Mouse (Mus musculus) brown adipose tissue, adult 24 weeks (tissue): Measurements from ENCODE around the gene Slc29a3. TPM values are rescaled to one million over a fixed set of nuclear protein-coding genes. Genes with fewer than 3 reads are reported as not detected.

Experiments
- H3K27ac ChIP-seq: fragments of 200-500 bp; replicated peaks from 2 replicates; pipeline ENCODE4 v1.5.1; 2012; ENCODE audit warnings: low read depth, mild to moderate bottlenecking, low read length
- H3K4me1 ChIP-seq: fragments of 200-500 bp; 2 replicates; pipeline ENCODE4 v1.6.1; 2012; ENCODE audit warnings: low read length, mixed read lengths; ENCODE audit not compliant: control insufficient read depth, insufficient read depth, insufficient read length
- H3K4me3 ChIP-seq: fragments of 200-500 bp; 2 replicates; pipeline ENCODE4 v1.5.1; 2012; ENCODE audit warnings: low read depth, mild to moderate bottlenecking, low read length, moderate library complexity; ENCODE audit not compliant: insufficient read depth
- polyA plus RNA-seq: library from polyadenylated mRNA; stranded (reverse); fragments of >200 nt; gene quantifications from 2 replicates; pipeline ENCODE4 v1.2.4, GENCODE M21; 2012; ENCODE audit not compliant: missing spikeins, insufficient read depth, insufficient read length

Gene Slc29a3
- polyA plus RNA-seq, 1 experiment, result 5.4 TPM

DNA sequence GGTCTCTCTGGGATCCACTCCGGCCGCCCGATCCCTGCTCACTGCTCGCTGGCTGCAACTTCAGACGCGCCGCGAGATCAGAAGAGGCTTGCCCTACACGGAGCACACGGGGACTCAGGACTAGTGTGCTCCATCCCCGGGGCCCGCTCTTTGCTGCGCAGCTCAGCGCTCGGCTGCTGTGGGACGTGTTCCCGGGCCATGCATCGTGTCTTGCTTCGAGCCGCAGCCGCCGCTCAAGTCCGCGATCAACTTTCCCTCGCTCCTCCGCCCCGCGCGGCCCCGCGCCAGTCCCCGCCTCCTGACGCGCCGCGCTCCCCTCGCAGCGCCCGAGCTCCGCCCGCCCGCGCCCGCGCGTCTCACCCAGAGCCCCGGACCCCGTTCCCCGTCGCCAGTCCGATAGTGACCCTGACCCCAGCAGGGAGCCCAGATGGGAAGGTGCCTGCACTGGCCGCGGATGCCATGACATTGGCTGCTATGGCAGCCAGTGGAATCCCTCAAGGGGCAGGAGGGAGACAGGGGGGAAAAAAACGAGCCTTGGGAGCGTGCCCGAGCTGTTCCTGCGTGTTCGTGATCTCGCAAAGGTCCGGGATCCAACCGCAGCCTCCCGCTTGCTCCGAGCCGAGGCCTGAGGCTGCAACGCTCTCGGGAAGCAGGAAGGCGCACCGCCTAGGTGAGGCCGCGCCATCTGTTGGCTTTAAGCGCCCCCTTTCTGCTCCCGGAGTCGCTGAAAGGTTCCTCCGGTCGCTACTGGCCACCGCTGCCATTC is 65.4 kb downstream of the Slc29a3 start:
- Histone ChIP-seq H3K4me3 (peak overlapping the region; percentile 64), H3K27ac (0 out of 2 replicates have a peak overlapping the region, but pooled peaks have one; percentile 49), H3K4me1 (no peaks in the 10 kb centered on the region)

DNA sequence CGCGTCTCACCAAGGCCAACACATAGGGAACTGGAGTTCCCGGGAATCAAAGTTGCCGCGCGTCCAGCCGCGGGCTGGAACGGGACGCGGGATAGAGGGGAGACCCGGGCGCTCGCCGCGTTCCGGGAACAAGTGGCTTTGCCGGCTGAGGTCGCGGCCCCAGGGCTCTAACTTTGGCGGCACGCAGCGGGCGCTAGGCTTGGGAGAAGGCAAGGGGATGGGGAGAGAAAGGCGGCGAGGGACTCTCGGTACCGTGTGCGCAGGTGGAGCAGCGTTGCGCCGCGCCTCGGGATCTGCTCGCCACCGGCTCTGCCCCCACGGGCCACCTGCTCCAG is 66.0 kb downstream of the Slc29a3 start:
- H3K27ac ChIP-seq, result no peak overlapping the region
- H3K4me1 ChIP-seq, result no peaks in the 10 kb centered on the region
- H3K4me3 ChIP-seq, result peak overlapping the region; percentile 64

DNA sequence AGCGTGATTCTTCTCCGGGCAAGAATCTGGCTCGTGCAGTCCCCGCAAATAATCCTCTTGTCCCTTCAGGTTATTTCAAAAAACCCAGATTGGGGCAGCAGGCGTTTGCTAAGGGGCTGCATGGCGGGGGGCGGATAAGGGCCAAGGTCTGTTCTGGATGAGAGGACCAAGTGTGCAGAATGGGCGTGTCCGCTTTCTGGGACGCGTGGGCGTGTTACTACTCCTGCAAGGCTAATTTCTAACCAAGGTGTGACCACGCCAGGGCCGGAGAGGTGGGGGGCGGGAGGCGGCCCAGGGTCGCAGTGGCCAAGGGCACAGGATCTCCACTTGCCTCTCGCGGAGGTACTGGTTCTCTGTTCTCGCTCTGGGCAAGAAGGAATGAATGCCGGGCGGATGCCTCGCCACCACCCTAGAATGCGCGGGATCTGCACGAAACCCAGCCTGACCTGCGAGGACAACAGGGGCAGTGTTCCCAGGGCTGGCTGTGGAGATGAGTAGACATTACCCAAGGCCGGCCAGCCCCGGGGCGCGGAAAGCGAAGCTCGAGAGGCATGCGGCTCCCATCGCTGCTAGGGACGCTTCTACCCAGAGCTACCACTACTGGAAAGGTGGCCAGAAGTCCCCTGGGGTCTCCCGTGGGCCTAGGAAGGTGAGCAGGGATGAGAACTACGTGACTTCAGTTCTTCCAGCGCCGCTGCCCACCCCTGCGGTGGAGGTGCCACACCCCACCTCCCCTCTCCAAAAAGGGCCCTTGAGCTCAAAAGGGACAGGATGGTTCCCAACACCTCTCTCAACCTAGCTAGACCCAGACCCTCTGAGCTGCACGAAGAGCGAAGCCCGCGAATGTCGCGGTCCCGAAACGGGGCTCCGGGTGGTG is 66.6 kb downstream of the Slc29a3 start:
- Histone ChIP-seq H3K27ac (no peak overlapping the region), H3K4me3 (peak overlapping the region; percentile 64), H3K4me1 (no peaks in the 10 kb centered on the region)

DNA sequence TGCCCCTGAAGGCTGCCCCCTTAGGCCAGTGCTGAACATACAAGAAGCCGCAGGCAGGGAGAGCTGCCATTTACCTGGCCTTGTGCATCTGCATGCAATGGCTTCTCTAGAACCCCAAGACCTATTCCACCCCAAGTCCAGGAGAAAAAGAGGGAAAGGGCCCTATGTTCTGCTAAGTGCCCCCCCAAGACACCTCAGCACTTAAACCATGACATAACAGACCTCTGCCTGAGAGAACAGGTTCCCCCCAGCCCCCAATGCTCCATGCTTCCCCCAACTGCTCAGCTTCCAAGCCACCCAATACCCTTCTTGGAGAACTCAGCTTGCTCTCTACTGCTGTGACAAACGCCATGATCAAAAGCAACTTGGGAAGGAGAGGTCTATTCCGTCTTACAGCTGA is 73.7 kb downstream of the Slc29a3 start:
- no peaks in the 10 kb centered on the region for H3K4me1 ChIP-seq
- no peak overlapping the region for H3K4me3 ChIP-seq
- no peak overlapping the region for H3K27ac ChIP-seq

DNA sequence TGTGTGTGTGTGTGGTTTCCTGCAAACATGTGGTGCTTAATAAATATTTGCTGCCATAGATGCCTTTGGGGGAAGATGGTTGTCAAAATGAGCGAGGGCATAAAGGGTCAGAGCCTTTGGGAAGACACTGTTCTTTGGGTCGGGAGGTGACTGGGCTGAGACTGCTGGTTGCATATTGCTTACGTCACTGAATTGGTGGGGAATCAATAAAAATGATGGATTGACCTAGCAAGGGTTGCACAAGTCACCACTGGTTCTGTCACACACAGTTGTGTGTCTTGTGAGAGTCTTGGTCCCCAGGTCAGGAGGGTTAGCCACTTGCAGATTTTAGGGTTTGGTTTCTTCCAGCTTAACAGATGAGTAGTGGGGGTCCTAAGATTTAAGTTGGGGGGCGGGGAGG is 75.3 kb downstream of the Slc29a3 start:
- H3K4me1 ChIP-seq, result no peaks in the 10 kb centered on the region
- no peak overlapping the region for H3K4me3 ChIP-seq
- H3K27ac ChIP-seq, result no peak overlapping the region

DNA sequence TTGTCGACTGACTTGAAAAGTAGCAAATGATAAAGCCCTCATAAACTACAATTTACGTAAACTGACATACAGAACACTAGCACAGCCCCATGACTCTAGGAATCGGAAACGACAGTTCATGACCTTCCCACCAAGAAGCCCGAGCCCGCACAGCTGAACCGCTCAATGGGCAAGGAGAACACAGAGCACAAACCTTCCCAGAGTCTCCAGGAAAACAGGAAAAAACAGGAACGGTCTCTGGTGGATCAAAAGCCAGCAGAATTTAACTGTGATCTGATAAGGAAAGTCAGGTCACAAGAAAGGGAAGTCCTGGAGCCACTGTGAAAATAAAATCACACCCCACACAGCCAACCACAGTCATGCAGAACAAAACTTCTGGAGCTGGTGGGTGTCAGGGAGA is 82.4 kb downstream of the Slc29a3 start:
- Histone ChIP-seq H3K4me3 (no peak overlapping the region), H3K27ac (peak overlapping the region; percentile 41; the same call in 1 of the 2 replicates), H3K4me1 (peaks cover 10% of the 10 kb centered on the region; the same call in 1 of the 2 replicates)

DNA sequence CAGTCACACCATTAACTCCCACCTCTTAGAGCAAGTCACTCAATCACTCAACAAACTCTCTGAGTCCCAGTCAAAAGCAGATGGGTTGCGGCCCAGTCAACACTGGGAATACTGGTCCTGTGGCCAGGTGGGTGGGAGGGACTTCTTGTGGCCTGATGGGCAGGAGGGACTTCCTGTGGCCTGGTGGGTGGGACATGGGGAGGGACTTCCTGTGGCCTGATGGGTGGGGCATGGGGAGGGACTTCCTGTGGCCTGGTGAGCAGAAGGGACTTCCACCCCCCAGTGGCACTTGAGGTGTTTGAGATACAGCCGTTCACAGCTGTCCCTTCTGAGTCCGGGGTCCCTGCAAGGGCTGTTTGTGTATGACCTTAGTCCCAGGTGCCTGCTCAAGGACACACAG is 84.0 kb downstream of the Slc29a3 start:
- Histone ChIP-seq H3K27ac (no peak overlapping the region), H3K4me3 (no peak overlapping the region), H3K4me1 (peaks cover 10% of the 10 kb centered on the region; the same call in 1 of the 2 replicates)

Other genes starting within 250 kb of the Slc29a3 start
- 2.1 and 2.4 TPM in 2 replicates for gene Cdh23, start 56.3 kb downstream of the Slc29a3 start, polyA plus RNA-seq
- gene Unc5b, start 78.8 kb upstream of the Slc29a3 start, polyA plus RNA-seq, result 1.7 and 2.5 TPM in 2 replicates